Mouse (Mus musculus): ENCODE results near the gene Tent4a. TPM values are rescaled to one million over a fixed set of nuclear protein-coding genes. Genes with fewer than 3 reads are reported as not detected.

The Tent4a gene
- total RNA-seq, 1 experiment from 2014 or later: 15.0 TPM

- no peak for ATAC-seq (replicated peaks; ENCODE audit: low read depth, poor library complexity, severe bottlenecking)
These were observed 15.6 kb upstream of the Tent4a start for GRCm38 (mm10) chr13:69549980-69550379.

GRCm38 (mm10) chr13:69547488-69548180, 13.2 kb upstream of the Tent4a start:
- ATAC-seq (replicated peaks; ENCODE audit: low read depth, poor library complexity, severe bottlenecking): no peak

GRCm38 (mm10) chr13:69545019-69545418, 10.6 kb upstream of the Tent4a start:
- peak; percentile 88 for ATAC-seq (replicated peaks; ENCODE audit: low read depth, poor library complexity, severe bottlenecking)

GRCm38 (mm10) chr13:69543595-69543994, 9.2 kb upstream of the Tent4a start:
- no peak for ATAC-seq (replicated peaks; ENCODE audit: low read depth, poor library complexity, severe bottlenecking)

- ATAC-seq (replicated peaks; ENCODE audit: low read depth, poor library complexity, severe bottlenecking): no peak
These were observed 8.3 kb upstream of the Tent4a start for GRCm38 (mm10) chr13:69542571-69543352.

GRCm38 (mm10) chr13:69541776-69542175, 7.4 kb upstream of the Tent4a start:
- no peak for ATAC-seq (replicated peaks; ENCODE audit: low read depth, poor library complexity, severe bottlenecking)

GRCm38 (mm10) chr13:69541209-69541608, 6.8 kb upstream of the Tent4a start:
- ATAC-seq (replicated peaks; ENCODE audit: low read depth, poor library complexity, severe bottlenecking): no peak

GRCm38 (mm10) chr13:69538327-69538726, 3.9 kb upstream of the Tent4a start:
- ATAC-seq (replicated peaks; ENCODE audit: low read depth, poor library complexity, severe bottlenecking): no peak

- no peak for ATAC-seq (replicated peaks; ENCODE audit: low read depth, poor library complexity, severe bottlenecking)
These were observed 2.9 kb upstream of the Tent4a start for GRCm38 (mm10) chr13:69537366-69537765.

GRCm38 (mm10) chr13:69536021-69536420, 1.6 kb upstream of the Tent4a start:
- no peak for ATAC-seq (replicated peaks; ENCODE audit: low read depth, poor library complexity, severe bottlenecking)

GRCm38 (mm10) chr13:69534654-69535551, 486 bp upstream of the Tent4a start:
- ATAC-seq (replicated peaks; ENCODE audit: low read depth, poor library complexity, severe bottlenecking): peak; percentile 68

GRCm38 (mm10) chr13:69533405-69534333, 748 bp downstream of the Tent4a start, which contains the start of gene Nsun2:
Gene Nsun2, plus strand, starts transcription at chr13:69533746.
- ATAC-seq (replicated peaks; ENCODE audit: low read depth, poor library complexity, severe bottlenecking): peak; percentile 2; the same call in 1 of the 2 replicates

GRCm38 (mm10) chr13:69532893-69533404, 1.5 kb downstream of the Tent4a start:
- peak; percentile 9 for ATAC-seq (replicated peaks; ENCODE audit: low read depth, poor library complexity, severe bottlenecking)

- ATAC-seq (replicated peaks; ENCODE audit: low read depth, poor library complexity, severe bottlenecking): no peak
These were observed 2.1 kb downstream of the Tent4a start for GRCm38 (mm10) chr13:69532101-69532892.

- no peak for ATAC-seq (replicated peaks; ENCODE audit: low read depth, poor library complexity, severe bottlenecking)
These were observed 3.0 kb downstream of the Tent4a start for GRCm38 (mm10) chr13:69531431-69531830.

- no peak for ATAC-seq (replicated peaks; ENCODE audit: low read depth, poor library complexity, severe bottlenecking)
These were observed 3.5 kb downstream of the Tent4a start for GRCm38 (mm10) chr13:69530951-69531350.

- ATAC-seq (replicated peaks; ENCODE audit: low read depth, poor library complexity, severe bottlenecking): no peak
These were observed 4.3 kb downstream of the Tent4a start for GRCm38 (mm10) chr13:69530156-69530555.

- no peak for ATAC-seq (replicated peaks; ENCODE audit: low read depth, poor library complexity, severe bottlenecking)
These were observed 5.9 kb downstream of the Tent4a start for GRCm38 (mm10) chr13:69528531-69528930.
